ENCODE assay signal across 9 mouse cellular contexts in the genomic region with DNA sequence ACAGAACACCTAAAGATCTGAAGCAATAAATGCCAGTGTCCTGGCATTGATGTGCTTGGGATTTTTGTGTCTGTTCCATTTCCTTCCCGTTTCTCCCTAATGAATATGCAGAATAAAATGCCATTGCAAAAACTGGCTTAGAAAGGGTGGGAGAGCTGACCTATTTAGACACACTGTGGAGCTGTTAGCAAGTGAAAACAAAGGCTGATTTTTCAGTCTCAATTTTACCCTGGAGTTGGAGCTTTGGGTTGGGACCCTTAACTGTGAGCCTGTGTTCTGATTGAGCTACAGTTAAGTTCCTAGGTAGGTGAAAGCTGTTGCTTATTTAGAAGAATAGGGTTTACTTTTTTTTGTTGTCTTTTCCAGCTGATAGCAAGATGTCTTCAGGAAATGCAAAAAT. TPM values are rescaled to one million over a fixed set of nuclear protein-coding genes. Genes with fewer than 3 reads are reported as not detected.
A peak's percentile ranks its signal among the peaks of the same experiment; 100 is the strongest.
DNase-seq lines count a peak whose midpoint lies in the region; ATAC-seq lines count a peak whose summit lies in the region.
"Had no signal": no experiment of that assay in that cellular context is flagged by ENCODE, and none has a peak within 500 bp of the region (broad histone marks: within the 10 kb centered on the region; RNA-seq: fewer than 3 reads in every experiment).

No protein-coding gene starts in this region.

- peak overlapping the region; percentile 60 for H3K4me2 ChIP-seq in neural tube, embryonic 11.5 days (ENCODE audit: low read depth)
- H3K4me2 ChIP-seq in forebrain, embryonic 14.5 days (ENCODE audit: low read length): peak overlapping the region; percentile 67
- H3K4me2 ChIP-seq in liver, embryonic 12.5 days: peak overlapping the region; percentile 77

- no peaks in the 10 kb centered on the region for H3K27me3 ChIP-seq in neural tube, embryonic 11.5 days (ENCODE audit: control insufficient read depth, insufficient read depth, low read length)
- no peaks in the 10 kb centered on the region for H3K27me3 ChIP-seq in forebrain, embryonic 14.5 days (replicated peaks; ENCODE audit: control insufficient read depth, insufficient read depth, low read length)
- no peaks in the 10 kb centered on the region; the same call in 1 of the 2 replicates for H3K27me3 ChIP-seq in liver, embryonic 12.5 days (replicated peaks)

- intact Hi-C loops in left cerebral cortex, postnatal 14 days (cut with DNase I): loop anchor here (5.0 kb wide), 1 partner anchor 40 kb away; no protein-coding TSS in a partner anchor

- H3K9me3 ChIP-seq in neural tube, embryonic 11.5 days (ENCODE audit: control insufficient read depth, low read length): no peaks in the 10 kb centered on the region
- H3K9me3 ChIP-seq in forebrain, embryonic 14.5 days (replicated peaks; ENCODE audit: control insufficient read depth, low read length): no peaks in the 10 kb centered on the region
- H3K9me3 ChIP-seq in liver, embryonic 12.5 days (replicated peaks): no peaks in the 10 kb centered on the region

- 0 out of 2 replicates have a peak, but pooled peaks cover 2% of the 10 kb centered on the region for H3K36me3 ChIP-seq in neural tube, embryonic 11.5 days (ENCODE audit: control insufficient read depth, insufficient read depth, low read length)
- peaks cover 14% of the 10 kb centered on the region for H3K36me3 ChIP-seq in forebrain, embryonic 14.5 days (ENCODE audit: control insufficient read depth, insufficient read depth, low read length)
- H3K36me3 ChIP-seq in liver, embryonic 12.5 days: peaks cover 47% of the 10 kb centered on the region

- no peak for ATAC-seq in neural tube, embryonic 11.5 days (ENCODE audit: insufficient read depth, low FRiP score, low TSS enrichment)
- ATAC-seq in forebrain, embryonic 14.5 days: no peak
- ATAC-seq in liver, embryonic 12.5 days: no peak

- no peak overlapping the region for H3K27ac ChIP-seq in neural tube, embryonic 11.5 days (ENCODE audit: low read depth, low read length)
- H3K27ac ChIP-seq in forebrain, embryonic 14.5 days (ENCODE audit: low read depth, low read length): no peak overlapping the region
- no peak overlapping the region for H3K27ac ChIP-seq in liver, embryonic 12.5 days

- H3K4me3 ChIP-seq in neural tube, embryonic 11.5 days (ENCODE audit: low read depth, low read length): peak overlapping the region; percentile 47
- H3K4me3 ChIP-seq in forebrain, embryonic 14.5 days (ENCODE audit: low read depth, low read length): peak overlapping the region; percentile 49
- peak overlapping the region; percentile 71 for H3K4me3 ChIP-seq in liver, embryonic 12.5 days

- no peak overlapping the region; the same call in 1 of the 2 replicates for H3K9ac ChIP-seq in neural tube, embryonic 11.5 days (ENCODE audit: low read length)
- peak overlapping the region; percentile 59; the same call in 1 of the 2 replicates for H3K9ac ChIP-seq in forebrain, embryonic 14.5 days (ENCODE audit: low read length)
- peak overlapping the region; percentile 80 for H3K9ac ChIP-seq in liver, embryonic 12.5 days

- peaks cover 8% of the 10 kb centered on the region for H3K4me1 ChIP-seq in neural tube, embryonic 11.5 days (ENCODE audit: control insufficient read depth, insufficient read depth, low read length)
- peaks cover 14% of the 10 kb centered on the region for H3K4me1 ChIP-seq in forebrain, embryonic 14.5 days (ENCODE audit: control insufficient read depth, insufficient read depth, low read length)
- H3K4me1 ChIP-seq in liver, embryonic 12.5 days: peaks cover 56% of the 10 kb centered on the region

- no peak for DNase-seq in neural tube, embryonic 11.5 days (ENCODE audit: low spot score)
- no peak for DNase-seq in neural tube, embryonic 10.5 days (ENCODE audit: extremely low spot score, low spot score)
- DNase-seq in forebrain, embryonic 14.5 days (ENCODE audit: low spot score): no peak
- no peak for DNase-seq in yolk sac, embryonic 10.5 days (ENCODE audit: low spot score)
- no peak for DNase-seq in right cerebral cortex, adult 18-20 months
- DNase-seq in left cerebral cortex, postnatal 14 days (ENCODE audit: low spot score in 2 of 2): no peak
- DNase-seq: kidney, adult 18-20 months; retina, postnatal 1 day had no signal

- WGBS in neural tube, embryonic 11.5 days: 48% methylated on average over 1 of the region's 1 CpGs
- WGBS in forebrain, embryonic 14.5 days: 16% methylated on average over 1 of the region's 1 CpGs
- 42% methylated on average over 1 of the region's 1 CpGs for WGBS in liver, embryonic 12.5 days (ENCODE audit: insufficient replicate concordance)

RNA-seq across cellular contexts. Expression of gene Prdx1, which starts 1.7 kb away (rescaled TPM):
- polyA plus RNA-seq in neural tube, embryonic 11.5 days (2014; fragmentation: Nextera tagmentation; extraction: Ambion mirVana): 902 and 917 TPM in 2 replicates
- 561 and 632 TPM in 2 replicates for polyA plus RNA-seq in forebrain, embryonic 14.5 days (2014; fragmentation: Nextera tagmentation; extraction: Ambion mirVana)
- polyA plus RNA-seq in liver, embryonic 12.5 days (2016; fragmentation: Nextera tagmentation; extraction: Ambion mirVana): 916 and 985 TPM in 2 replicates
- total RNA-seq in left cerebral cortex, postnatal 14 days (2021): 100 to 1,000 TPM; 163 to 170 TPM

RNA-seq across cellular contexts. Expression of gene Mmachc, which starts 21.2 kb away (rescaled TPM):
- 17.6 and 25.1 TPM in 2 replicates for polyA plus RNA-seq in neural tube, embryonic 11.5 days (2014; fragmentation: Nextera tagmentation; extraction: Ambion mirVana)
- 13.2 and 15.2 TPM in 2 replicates for polyA plus RNA-seq in forebrain, embryonic 14.5 days (2014; fragmentation: Nextera tagmentation; extraction: Ambion mirVana)
- polyA plus RNA-seq in liver, embryonic 12.5 days (2016; fragmentation: Nextera tagmentation; extraction: Ambion mirVana): 17.5 and 18.9 TPM in 2 replicates
- total RNA-seq in left cerebral cortex, postnatal 14 days (2021): 10 to 100 TPM; 14.6 to 17.0 TPM

RNA-seq across cellular contexts. Expression of gene Ccdc163, which starts 21.3 kb away (rescaled TPM):
- polyA plus RNA-seq in neural tube, embryonic 11.5 days (2014; fragmentation: Nextera tagmentation; extraction: Ambion mirVana): 23.8 and 31.4 TPM in 2 replicates
- polyA plus RNA-seq in forebrain, embryonic 14.5 days (2014; fragmentation: Nextera tagmentation; extraction: Ambion mirVana): 14.6 and 16.9 TPM in 2 replicates
- 17.3 and 17.5 TPM in 2 replicates for polyA plus RNA-seq in liver, embryonic 12.5 days (2016; fragmentation: Nextera tagmentation; extraction: Ambion mirVana)
- total RNA-seq in left cerebral cortex, postnatal 14 days (2021): 1 to 10 TPM; 3.3 to 5.2 TPM

RNA-seq across cellular contexts. Expression of gene Tesk2, which starts 33.7 kb away (rescaled TPM):
- 8.9 and 9.8 TPM in 2 replicates for polyA plus RNA-seq in neural tube, embryonic 11.5 days (2014; fragmentation: Nextera tagmentation; extraction: Ambion mirVana)
- polyA plus RNA-seq in forebrain, embryonic 14.5 days (2014; fragmentation: Nextera tagmentation; extraction: Ambion mirVana): 4.0 and 4.8 TPM in 2 replicates
- polyA plus RNA-seq in liver, embryonic 12.5 days (2016; fragmentation: Nextera tagmentation; extraction: Ambion mirVana): 2.2 and 2.6 TPM in 2 replicates
- total RNA-seq in left cerebral cortex, postnatal 14 days (2021): 1 to 10 TPM; 4.1 to 4.8 TPM

RNA-seq across cellular contexts. Expression of gene Akr1a1, which starts 35.6 kb away (rescaled TPM):
- polyA plus RNA-seq in neural tube, embryonic 11.5 days (2014; fragmentation: Nextera tagmentation; extraction: Ambion mirVana): 614 and 619 TPM in 2 replicates
- 910 and 955 TPM in 2 replicates for polyA plus RNA-seq in forebrain, embryonic 14.5 days (2014; fragmentation: Nextera tagmentation; extraction: Ambion mirVana)
- polyA plus RNA-seq in liver, embryonic 12.5 days (2016; fragmentation: Nextera tagmentation; extraction: Ambion mirVana): 281 and 287 TPM in 2 replicates
- 100 to 1,000 TPM; 501 TPM for total RNA-seq in left cerebral cortex, postnatal 14 days (2021)
